Mouse (Mus musculus) midbrain, postnatal 0 days (tissue): ENCODE results near the gene Gm10181. TPM values are rescaled to one million over a fixed set of nuclear protein-coding genes. Genes with fewer than 3 reads are reported as not detected.

ENCODE experiments used
- ATAC-seq: fragments of 200-750 bp; cut with Nextera tagmentation; 2 replicates; pipeline ENCODE4 v1.8.0; 2017; ENCODE audit warnings: moderate number of reproducible peaks, mild to moderate bottlenecking, moderate TSS enrichment, moderate library complexity; ENCODE audit not compliant: low FRiP score
- DNase-seq: peaks from one replicate; pipeline ENCODE4 v3.0.0-alpha.2; 2015; ENCODE audit warnings: low spot score
- H3K27ac ChIP-seq: fragments of 300-500 bp; sonication (generic); 2 replicates; pipeline ENCODE4 v1.5.1; 2014; ENCODE audit warnings: low read depth, mild to moderate bottlenecking, low read length, mixed read lengths
- H3K27me3 ChIP-seq: fragments of 300-500 bp; sonication (generic); 2 replicates; pipeline ENCODE4 v1.6.1; 2014; ENCODE audit warnings: low read length, control low read depth, mixed read lengths; ENCODE audit not compliant: insufficient read depth
- H3K36me3 ChIP-seq: fragments of 300-500 bp; sonication (generic); 2 replicates; pipeline ENCODE4 v1.6.1; 2014; ENCODE audit warnings: low read length, control low read depth, mixed read lengths; ENCODE audit not compliant: insufficient read depth
- H3K4me1 ChIP-seq: fragments of 300-500 bp; sonication (generic); 2 replicates; pipeline ENCODE4 v1.6.1; 2014; ENCODE audit warnings: mild to moderate bottlenecking, control low read depth, antibody characterized with exemption, low read length, mixed read lengths; ENCODE audit not compliant: insufficient read depth
- H3K4me2 ChIP-seq: fragments of 300-500 bp; sonication (generic); 2 replicates; pipeline ENCODE4 v1.6.1; 2014; ENCODE audit warnings: low read depth, mild to moderate bottlenecking, low read length, mixed read lengths; ENCODE audit not compliant: poor library complexity, severe bottlenecking
- H3K4me3 ChIP-seq: fragments of 300-500 bp; sonication (generic); 2 replicates; pipeline ENCODE4 v1.5.1; 2014; ENCODE audit warnings: low read depth, mild to moderate bottlenecking, low read length, moderate library complexity
- H3K9ac ChIP-seq: fragments of 300-500 bp; sonication (generic); replicated peaks from 2 replicates; pipeline ENCODE4 v1.6.1; 2014; ENCODE audit warnings: mild to moderate bottlenecking, low read length, moderate library complexity, mixed read lengths; ENCODE audit not compliant: poor library complexity, severe bottlenecking
- H3K9me3 ChIP-seq: fragments of 300-500 bp; sonication (generic); 2 replicates; pipeline ENCODE4 v1.6.1; 2016; ENCODE audit warnings: low read length, control low read depth
- CTCF ChIP-seq: IDR thresholded peaks from 2 replicates; pipeline ENCODE4 v1.5.1; 2016; ENCODE audit warnings: antibody characterized with exemption, mild to moderate bottlenecking
- WGBS: fragments of 180-500 bp; shearing (Covaris S2); extraction: QIAGEN DNeasy Blood & Tissue Kit; methylation state at CpG from one replicate; pipeline ENCODE4 v1.1.7; 2014; 5-methylcytosine and 5-hydroxymethylcytosine counted together
- polyA plus RNA-seq: library from polyadenylated mRNA; unstranded; fragments of >200 nt; fragmentation: Nextera tagmentation; extraction: Ambion mirVana; gene quantifications from 2 replicates; pipeline ENCODE4 v1.2.1, GENCODE M21; 2015
- total RNA-seq: library from RNA; depleted of rRNA; stranded (reverse); fragments of >200 nt; gene quantifications from 2 replicates; pipeline ENCODE4 v1.2.3, GENCODE M21; 2014; rRNA removed

The Gm10181 gene
- total and polyA plus RNA-seq, 2 experiments from 2014 or later, result not detected

GRCm38 (mm10) chr9:25132920-25133319, 43.7 kb downstream of the Gm10181 start:
- 83% methylated on average over 4 of the region's 4 CpGs for WGBS
- Histone ChIP-seq H3K9ac (no peak overlapping the region), H3K9me3 (no peaks in the 10 kb centered on the region), H3K4me1 (no peaks in the 10 kb centered on the region), H3K36me3 (no peaks in the 10 kb centered on the region; the same call in 1 of the 2 replicates), H3K27me3 (no peaks in the 10 kb centered on the region), H3K4me3 (no peak overlapping the region), H3K4me2 (no peak overlapping the region), H3K27ac (no peak overlapping the region)
- no peak for ATAC-seq
- no peak for DNase-seq
- no peak for TF ChIP-seq CTCF

GRCm38 (mm10) chr9:25138900-25139299, 49.7 kb downstream of the Gm10181 start:
- DNase-seq (no peak), ATAC-seq (no peak)
- no peaks in the 10 kb centered on the region for H3K4me1 ChIP-seq
- H3K4me3 ChIP-seq, result no peak overlapping the region
- no peak for TF ChIP-seq CTCF
- no peak overlapping the region for H3K4me2 ChIP-seq
- H3K27ac ChIP-seq, result no peak overlapping the region
- WGBS, result 92% methylated on average over 1 of the region's 1 CpGs
- H3K9me3 ChIP-seq, result no peaks in the 10 kb centered on the region
- H3K9ac ChIP-seq, result no peak overlapping the region
- no peaks in the 10 kb centered on the region for H3K36me3 ChIP-seq
- H3K27me3 ChIP-seq, result no peaks in the 10 kb centered on the region

Other genes starting within 250 kb of the Gm10181 start
- gene Herpud2, start 62.4 kb downstream of the Gm10181 start, total RNA-seq, result 15.8 and 28.5 TPM in 2 replicates
- gene Herpud2, start 62.4 kb downstream of the Gm10181 start, polyA plus RNA-seq, result 25.9 and 26.6 TPM in 2 replicates
- gene Sept7, start 163.0 kb downstream of the Gm10181 start, total RNA-seq, result 137 and 168 TPM in 2 replicates
- gene Sept7, start 163.0 kb downstream of the Gm10181 start, polyA plus RNA-seq, result 249 TPM in 2 replicates